Mouse (Mus musculus) MEL (cell line): ENCODE measurements around the gene Mertk.

Experiments
- BHLHE40 ChIP-seq: IDR thresholded peaks from 2 replicates; pipeline ENCODE4 v1.6.1; 2012; ENCODE audit warnings: low read depth, mild to moderate bottlenecking, inconsistent platforms, low read length, improper control_type of control experiment, borderline replicate concordance
- CTCF ChIP-seq, 3 experiments: IDR thresholded peaks in 2 of 3; conservative IDR thresholded peaks in 1 of 3; 2 replicates each; pipeline ENCODE4 v1.5.1; 2011 to 2012; ENCODE audit warnings: low read length in 3 of 3, low read depth in 2 of 3, mild to moderate bottlenecking in 2 of 3, improper control_type of control experiment in 1 of 3, inconsistent platforms in 1 of 3, mixed read lengths in 1 of 3, moderate library complexity in 1 of 3; ENCODE audit not compliant: control insufficient read depth in 1 of 3, insufficient read depth in 1 of 3, poor library complexity in 1 of 3, severe bottlenecking in 1 of 3
- E2F4 ChIP-seq: IDR thresholded peaks from 2 replicates; pipeline ENCODE4 v1.6.1; 2011; ENCODE audit warnings: low read depth, low read length, improper control_type of control experiment, borderline replicate concordance
- GATA1 ChIP-seq: IDR thresholded peaks from 2 replicates; pipeline ENCODE4 v1.6.1; 2011; ENCODE audit warnings: low read depth, low read length, improper control_type of control experiment
- HCFC1 ChIP-seq: IDR thresholded peaks from 2 replicates; pipeline ENCODE4 v1.6.1; 2012; ENCODE audit warnings: low read depth, mild to moderate bottlenecking, inconsistent platforms, low read length, improper control_type of control experiment, moderate library complexity
- POLR2A ChIP-seq, 2 experiments: IDR thresholded peaks; 2 replicates each; pipeline ENCODE4 v1.6.1; 2011 to 2012; ENCODE audit warnings: low read length in 2 of 2, mild to moderate bottlenecking in 2 of 2, control low read depth in 1 of 2, improper control_type of control experiment in 1 of 2, low read depth in 1 of 2, moderate library complexity in 1 of 2; ENCODE audit not compliant: control insufficient read depth in 1 of 2, insufficient read depth in 1 of 2, poor library complexity in 1 of 2
- POLR2AphosphoS5 ChIP-seq: IDR thresholded peaks from 2 replicates; pipeline ENCODE4 v1.6.1; 2012; ENCODE audit warnings: low read depth, borderline replicate concordance, mild to moderate bottlenecking, inconsistent platforms, low read length, moderate library complexity, mixed read lengths
- RAD21 ChIP-seq: IDR thresholded peaks from 2 replicates; pipeline ENCODE4 v1.6.1; 2011; ENCODE audit warnings: mild to moderate bottlenecking, low read depth, low read length, improper control_type of control experiment
- SIN3A ChIP-seq: IDR thresholded peaks from 2 replicates; pipeline ENCODE4 v1.6.1; 2012; ENCODE audit warnings: low read length, improper control_type of control experiment, inconsistent platforms
- SMC3 ChIP-seq: IDR thresholded peaks from 2 replicates; pipeline ENCODE4 v1.6.1; 2011; ENCODE audit warnings: low read depth, low read length, improper control_type of control experiment
- USF1 ChIP-seq: IDR thresholded peaks from 2 replicates; pipeline ENCODE4 v1.6.1; 2014; ENCODE audit warnings: low read depth, mild to moderate bottlenecking, inconsistent platforms, low read length, improper control_type of control experiment, moderate library complexity
- USF2 ChIP-seq, 2 experiments: IDR thresholded peaks; 2 replicates each; pipeline ENCODE4 v1.6.1; 2011 to 2012; ENCODE audit warnings: improper control_type of control experiment in 2 of 2, low read length in 2 of 2, borderline replicate concordance in 1 of 2, inconsistent platforms in 1 of 2, low read depth in 1 of 2, mild to moderate bottlenecking in 1 of 2; ENCODE audit not compliant: insufficient read depth in 1 of 2
- ZKSCAN1 ChIP-seq: IDR thresholded peaks from 2 replicates; pipeline ENCODE4 v1.6.1; 2012; ENCODE audit warnings: low read depth, mild to moderate bottlenecking, inconsistent platforms, low read length, improper control_type of control experiment, moderate library complexity

DNA sequence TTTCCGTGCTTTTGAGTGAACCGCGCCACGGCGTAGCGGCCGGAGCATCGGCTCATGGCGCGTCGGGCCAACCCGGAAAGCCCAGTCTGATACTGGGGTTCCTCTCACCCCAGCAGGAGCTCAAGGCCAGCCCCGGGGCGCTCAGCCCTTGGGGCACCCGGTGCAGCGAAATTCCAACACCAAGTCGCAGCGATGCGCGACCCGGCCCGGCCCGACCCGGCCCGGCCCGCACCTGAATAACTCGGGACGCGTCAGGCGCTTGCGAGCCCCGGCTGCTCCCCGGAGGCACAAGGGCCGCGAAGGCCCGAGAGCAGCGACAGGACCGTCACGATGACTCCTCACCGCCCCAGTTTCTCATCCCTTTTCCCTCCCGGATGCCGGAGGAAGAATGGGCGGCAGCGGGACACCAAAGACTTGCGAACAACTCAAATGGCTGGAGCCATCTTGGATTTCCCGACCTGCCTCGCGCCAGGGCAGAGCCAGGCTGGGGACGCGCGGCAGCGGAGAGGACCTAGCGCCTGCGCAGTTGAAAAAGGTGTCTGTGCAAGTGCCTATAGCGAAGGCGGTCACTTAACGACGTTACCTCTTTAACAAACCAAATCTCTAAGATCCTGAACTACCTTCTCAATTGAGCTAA is 11.7 kb upstream of the Mertk start, which contains the start of gene Anapc1:
- TF ChIP-seq SIN3A (peak; percentile 68), GATA1 (no peak), CTCF (IDR thresholded peaks at IDR 0.05 in 2 of 3, conservative IDR thresholded peaks at IDR 0.05 in 1 of 3; ENCODE audit: control insufficient read depth in 1 of 3, insufficient read depth in 1 of 3, low read depth in 2 of 3, low read length in 3 of 3, poor library complexity in 1 of 3, severe bottlenecking in 1 of 3) (no peak), E2F4 (peak; percentile 44; the same call in 1 of the 2 replicates), POLR2A (IDR thresholded peaks at IDR 0.05; ENCODE audit: control insufficient read depth in 1 of 2, insufficient read depth in 1 of 2, low read depth in 1 of 2, low read length in 2 of 2, poor library complexity in 1 of 2) (peak; percentile 80 to 92), POLR2AphosphoS5 (peak; percentile 16; the same call in 1 of the 2 replicates), RAD21 (no peak), USF1 (no peak), SMC3 (no peak), ZKSCAN1 (no peak), BHLHE40 (no peak), USF2 (IDR thresholded peaks at IDR 0.05; ENCODE audit: borderline replicate concordance in 1 of 2, insufficient read depth in 1 of 2, low read depth in 1 of 2, low read length in 2 of 2) (no peak), HCFC1 (peak; percentile 85)
